Mouse (Mus musculus) liver, adult 2 months (tissue): ENCODE measurements around the gene Cdh12.

Experiments used
- CTCF ChIP-seq: fragments of 200-500 bp; IDR thresholded peaks from 2 replicates; pipeline ENCODE4 v1.5.1; 2011; ENCODE audit warnings: low read depth, low read length, control low read depth
- POLR2A ChIP-seq: fragments of 200-500 bp; IDR thresholded peaks from 2 replicates; pipeline ENCODE4 v1.6.1; 2011; ENCODE audit warnings: low read length, control low read depth; ENCODE audit not compliant: insufficient read depth; ENCODE audit errors: extremely low read depth

DNA sequence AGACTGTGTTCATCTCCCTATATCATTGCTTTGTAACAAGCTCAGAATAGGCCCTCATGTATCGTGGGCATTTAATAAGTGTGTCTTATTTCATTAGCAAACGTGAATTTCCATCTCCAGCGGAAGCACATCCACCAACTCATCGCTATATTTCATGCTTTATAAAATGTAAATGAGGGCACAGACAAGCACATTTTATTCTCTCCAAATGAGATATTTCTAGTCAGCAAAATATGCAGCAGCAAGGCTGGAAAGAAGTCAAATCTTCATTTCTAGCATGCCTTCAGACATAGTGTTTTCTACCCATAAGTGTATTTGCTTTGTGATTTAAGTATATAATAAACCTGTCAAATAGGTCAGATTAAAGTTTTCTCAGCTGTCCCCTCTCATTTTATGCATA is 262.8 kb downstream of the Cdh12 start:
- TF ChIP-seq CTCF (no peak), POLR2A (no peak)
